Mouse (Mus musculus): ENCODE results near the gene Cd38.

The Cd38 gene

GRCm38 (mm10) chr5:43868253-43868652 lies at the start of gene Cd38:
Gene Cd38, plus strand, starts transcription at chr5:43868553.
- in situ Hi-C loops (cut with MboI), result no loop called here

GRCm38 (mm10) chr5:43818695-43819094 lies 49.7 kb upstream of the Cd38 start, which contains the start of gene Bst1:
Gene Bst1, plus strand, starts transcription at chr5:43818885.
- in situ Hi-C loops (cut with MboI), result no loop called here

- in situ Hi-C loops (cut with MboI), result no loop called here
Observed at GRCm38 (mm10) chr5:43820785-43821184, 47.6 kb upstream of the Cd38 start.

- in situ Hi-C loops (cut with MboI), result no loop called here
Observed at GRCm38 (mm10) chr5:43821538-43821937, 46.8 kb upstream of the Cd38 start, which contains the start of gene Fbxl5. Gene Fbxl5, minus strand, starts transcription at chr5:43821638.

GRCm38 (mm10) chr5:43822199-43822598 lies 46.2 kb upstream of the Cd38 start:
- in situ Hi-C loops (cut with MboI), result no loop called here

- in situ Hi-C loops (cut with MboI), result no loop called here
Observed at GRCm38 (mm10) chr5:43822824-43823223, 45.5 kb upstream of the Cd38 start.

GRCm38 (mm10) chr5:43824580-43824979 lies 43.8 kb upstream of the Cd38 start:
- in situ Hi-C loops (cut with MboI), result no loop called here

GRCm38 (mm10) chr5:43826883-43827282 lies 41.5 kb upstream of the Cd38 start:
- in situ Hi-C loops (cut with MboI), result no loop called here

GRCm38 (mm10) chr5:43827366-43827765 lies 41.0 kb upstream of the Cd38 start:
- in situ Hi-C loops (cut with MboI), result no loop called here

- in situ Hi-C loops (cut with MboI), result no loop called here
Observed at GRCm38 (mm10) chr5:43836590-43836989, 31.8 kb upstream of the Cd38 start.

- in situ Hi-C loops (cut with MboI), result no loop called here
Observed at GRCm38 (mm10) chr5:43837372-43837771, 31.0 kb upstream of the Cd38 start.

GRCm38 (mm10) chr5:43841144-43842010 lies 27.0 kb upstream of the Cd38 start:
- in situ Hi-C loops (cut with MboI), result loop anchor here (5.0 kb wide), 2 partner anchors 46 to 151 kb away; no protein-coding TSS in a partner anchor

GRCm38 (mm10) chr5:43842011-43842285 lies 26.4 kb upstream of the Cd38 start:
- in situ Hi-C loops (cut with MboI), result loop anchor here (5.0 kb wide), 2 partner anchors 45 to 150 kb away; no protein-coding TSS in a partner anchor

- in situ Hi-C loops (cut with MboI), result loop anchor here (5.0 kb wide), 2 partner anchors 45 to 150 kb away; no protein-coding TSS in a partner anchor
Observed at GRCm38 (mm10) chr5:43842576-43843155, 25.7 kb upstream of the Cd38 start.

GRCm38 (mm10) chr5:43845083-43845482 lies 23.3 kb upstream of the Cd38 start:
- in situ Hi-C loops (cut with MboI), result no loop called here

GRCm38 (mm10) chr5:43845646-43846045 lies 22.7 kb upstream of the Cd38 start:
- in situ Hi-C loops (cut with MboI), result no loop called here

GRCm38 (mm10) chr5:43846227-43846626 lies 22.1 kb upstream of the Cd38 start:
- in situ Hi-C loops (cut with MboI), result no loop called here

- in situ Hi-C loops (cut with MboI), result no loop called here
Observed at GRCm38 (mm10) chr5:43847555-43847954, 20.8 kb upstream of the Cd38 start.

GRCm38 (mm10) chr5:43848275-43848674 lies 20.1 kb upstream of the Cd38 start:
- in situ Hi-C loops (cut with MboI), result no loop called here

- in situ Hi-C loops (cut with MboI), result no loop called here
Observed at GRCm38 (mm10) chr5:43853096-43853867, 15.1 kb upstream of the Cd38 start.

GRCm38 (mm10) chr5:43853868-43854488 lies 14.4 kb upstream of the Cd38 start:
- in situ Hi-C loops (cut with MboI), result no loop called here

- in situ Hi-C loops (cut with MboI), result no loop called here
Observed at GRCm38 (mm10) chr5:43855769-43856168, 12.6 kb upstream of the Cd38 start.
